Mouse (Mus musculus) subcutaneous adipose tissue, adult 2 months (tissue): Measurements from ENCODE around the gene Taar8b. TPM values are rescaled to one million over a fixed set of nuclear protein-coding genes. Genes with fewer than 3 reads are reported as not detected.

Experiments used
- polyA plus RNA-seq: library from polyadenylated mRNA; depleted of rRNA; stranded (reverse); fragments of >200 nt; gene quantifications from 2 replicates; pipeline ENCODE4 v1.2.3, GENCODE M21; 2012; ENCODE audit warnings: low replicate concordance; rRNA removed

Taar8b gene
- not detected in 2 replicates for polyA plus RNA-seq

GRCm38 (mm10) chr10:24092194-24092593, at the start of gene Taar8b:
TSS of gene Taar8b (minus strand) at chr10:24092294.

GRCm38 (mm10) chr10:24109434-24109833, 17.3 kb upstream of the Taar8b start, which contains the start of gene Taar9:
TSS of gene Taar9 (minus strand) at chr10:24109534.

GRCm38 (mm10) chr10:24101812-24102211, 9.7 kb upstream of the Taar8b start, which contains the start of gene Taar8c:
TSS of gene Taar8c (minus strand) at chr10:24101912.

GRCm38 (mm10) chr10:24076200-24076599, 15.9 kb downstream of the Taar8b start, which contains the start of gene Taar8a:
TSS of gene Taar8a (plus strand) at chr10:24076500.

GRCm38 (mm10) chr10:24049210-24049609, 42.9 kb downstream of the Taar8b start, which contains the start of gene Taar7f:
TSS of gene Taar7f (plus strand) at chr10:24049510.

Other genes with a start within 250 kb of the Taar8b start
- 11.5 and 34.9 TPM in 2 replicates for gene Vnn3, start 240.8 kb downstream of the Taar8b start, polyA plus RNA-seq
- 3.1 TPM in 2 replicates for gene Vnn1, start 197.6 kb downstream of the Taar8b start, polyA plus RNA-seq
- not detected in 2 replicates for gene Taar1, start 171.9 kb downstream of the Taar8b start, polyA plus RNA-seq
- gene Taar2, start 153.7 kb downstream of the Taar8b start, polyA plus RNA-seq = 0.11 TPM in 1 of 2 replicates, not detected in the other
- gene Taar3, start 142.7 kb downstream of the Taar8b start, polyA plus RNA-seq = not detected in 2 replicates
- 0.14 TPM in 1 of 2 replicates, not detected in the other for gene Taar4, start 131.8 kb downstream of the Taar8b start, polyA plus RNA-seq
- not detected in 2 replicates for gene Taar5, start 121.6 kb downstream of the Taar8b start, polyA plus RNA-seq
- gene Taar6, start 106.6 kb downstream of the Taar8b start, polyA plus RNA-seq = not detected in 2 replicates
- not detected in 2 replicates for gene Taar7a, start 98.8 kb downstream of the Taar8b start, polyA plus RNA-seq
- not detected in 2 replicates for gene Taar7b, start 92.4 kb downstream of the Taar8b start, polyA plus RNA-seq
- not detected in 2 replicates for gene Taar7d, start 65.1 kb downstream of the Taar8b start, polyA plus RNA-seq
- gene Taar7e, start 54.7 kb downstream of the Taar8b start, polyA plus RNA-seq = not detected in 2 replicates
- gene Taar7f, start 42.8 kb downstream of the Taar8b start, polyA plus RNA-seq = not detected in 2 replicates
- not detected in 2 replicates for gene Taar8a, start 15.8 kb downstream of the Taar8b start, polyA plus RNA-seq
- gene Taar8c, start 9.6 kb upstream of the Taar8b start, polyA plus RNA-seq = not detected in 2 replicates
- gene Taar9, start 17.2 kb upstream of the Taar8b start, polyA plus RNA-seq = not detected in 2 replicates
- gene Stx7, start 57.0 kb upstream of the Taar8b start, polyA plus RNA-seq = 63.4 and 63.9 TPM in 2 replicates
- 0.85 and 7.1 TPM in 2 replicates for gene Moxd1, start 131.2 kb upstream of the Taar8b start, polyA plus RNA-seq